Mouse (Mus musculus) adrenal gland, postnatal 4 days (tissue): ENCODE measurements around the gene P4ha2. TPM values are rescaled to one million over a fixed set of nuclear protein-coding genes. Genes with fewer than 3 reads are reported as not detected.

Source experiments
- DNase-seq, 2 experiments: peaks; one replicate each; pipeline ENCODE4 v3.0.0; 2021 to 2022; ENCODE audit warnings: low spot score in 2 of 2, mixed read lengths in 2 of 2
- total RNA-seq, 2 experiments: library from RNA; stranded (reverse); gene quantifications; 2 replicates each; pipeline ENCODE4 v1.2.3; 2021

P4ha2 gene
- total RNA-seq, 2 experiments from 2014 or later: 20.8 to 21.9 TPM

- DNase-seq: no peak
Measured at GRCm38 (mm10) chr11:54105011-54105410, 5.1 kb downstream of the P4ha2 start.

GRCm38 (mm10) chr11:54106676-54107075, 6.8 kb downstream of the P4ha2 start:
- no peak for DNase-seq

GRCm38 (mm10) chr11:54107239-54107638, 7.3 kb downstream of the P4ha2 start:
- DNase-seq: no peak

- no peak for DNase-seq
Measured at GRCm38 (mm10) chr11:54108131-54108530, 8.2 kb downstream of the P4ha2 start.

GRCm38 (mm10) chr11:54108894-54109293, 9.0 kb downstream of the P4ha2 start:
- DNase-seq: no peak

- DNase-seq: no peak
Measured at GRCm38 (mm10) chr11:54111291-54111690, 11.4 kb downstream of the P4ha2 start.

- no peak for DNase-seq
Measured at GRCm38 (mm10) chr11:54111976-54112741, 12.3 kb downstream of the P4ha2 start.

- peak; percentile 62 to 79 for DNase-seq
Measured at GRCm38 (mm10) chr11:54112920-54113319, 13.0 kb downstream of the P4ha2 start.

- DNase-seq: no peak
Measured at GRCm38 (mm10) chr11:54113352-54113751, 13.5 kb downstream of the P4ha2 start.

GRCm38 (mm10) chr11:54114746-54115145, 14.9 kb downstream of the P4ha2 start:
- DNase-seq: no peak

GRCm38 (mm10) chr11:54115301-54115700, 15.4 kb downstream of the P4ha2 start:
- DNase-seq: no peak

GRCm38 (mm10) chr11:54115911-54116310, 16.0 kb downstream of the P4ha2 start:
- no peak for DNase-seq

GRCm38 (mm10) chr11:54116406-54116805, 16.5 kb downstream of the P4ha2 start:
- DNase-seq: no peak

- DNase-seq: no peak
Measured at GRCm38 (mm10) chr11:54117096-54117495, 17.2 kb downstream of the P4ha2 start.

GRCm38 (mm10) chr11:54119126-54119525, 19.2 kb downstream of the P4ha2 start:
- DNase-seq: no peak

- DNase-seq: no peak
Measured at GRCm38 (mm10) chr11:54119740-54120360, 20.0 kb downstream of the P4ha2 start.

GRCm38 (mm10) chr11:54122416-54123264, 22.7 kb downstream of the P4ha2 start:
- no peak for DNase-seq

- DNase-seq: no peak
Measured at GRCm38 (mm10) chr11:54125982-54126648, 26.2 kb downstream of the P4ha2 start.

- DNase-seq: no peak
Measured at GRCm38 (mm10) chr11:54126654-54127374, 26.9 kb downstream of the P4ha2 start.

- no peak for DNase-seq
Measured at GRCm38 (mm10) chr11:54127397-54127796, 27.5 kb downstream of the P4ha2 start.

GRCm38 (mm10) chr11:54129955-54130354, 30.1 kb downstream of the P4ha2 start:
- DNase-seq: no peak
